Mouse (Mus musculus) T-helper 17 cell (primary cell): ENCODE data around the gene Pdcd6.

Source experiments
- in situ Hi-C, 2 experiments: fragments of 300-600 bp; cut with MboI, MseI; formaldehyde crosslinking; loops; 1 replicate in 1 of 2; 2 replicates in 1 of 2; pipeline ENCODE4 v1.15.1; 2025; ENCODE audit warnings: high pct_unique_total_duplicates in 2 of 2

Gene Pdcd6

GRCm38 (mm10) chr13:74317170-74317849 lies at the start of gene Pdcd6:
Pdcd6 (minus strand) TSS chr13:74317580.
- in situ Hi-C loops, result no loop called here

- in situ Hi-C loops, result loop anchor here in 1 of 2 experiments (5.0 to 10.0 kb wide), 2 partner anchors 93 to 171 kb away; no protein-coding TSS in a partner anchor
These were observed 46.5 kb upstream of the Pdcd6 start, which contains the start of gene Lrrc14b for GRCm38 (mm10) chr13:74363859-74364235. Lrrc14b (minus strand) TSS chr13:74364005.

- in situ Hi-C loops, result loop anchor here in 1 of 2 experiments (5.0 to 10.0 kb wide), 2 partner anchors 94 to 171 kb away; no protein-coding TSS in a partner anchor
These were observed 45.9 kb upstream of the Pdcd6 start for GRCm38 (mm10) chr13:74363176-74363858.

- in situ Hi-C loops, result loop anchor here in 1 of 2 experiments (5.0 to 10.0 kb wide), 2 partner anchors 95 to 173 kb away; no protein-coding TSS in a partner anchor
These were observed 44.8 kb upstream of the Pdcd6 start for GRCm38 (mm10) chr13:74362218-74362617.

GRCm38 (mm10) chr13:74356491-74356890 lies 39.1 kb upstream of the Pdcd6 start:
- in situ Hi-C loops, result no loop called here

GRCm38 (mm10) chr13:74350435-74350906 lies 33.1 kb upstream of the Pdcd6 start:
- in situ Hi-C loops, result no loop called here

- in situ Hi-C loops, result loop anchor here in 1 of 2 experiments (10.0 to 25.0 kb wide), 2 partner anchors 115 to 1763 kb away; no protein-coding TSS in a partner anchor
These were observed 32.4 kb upstream of the Pdcd6 start, which contains the start of the genes Sdha and Ccdc127 for GRCm38 (mm10) chr13:74349566-74350434. Sdha (minus strand) TSS chr13:74350280. Ccdc127 (plus strand) TSS chr13:74350309.

- in situ Hi-C loops, result loop anchor here in 1 of 2 experiments (5.0 to 25.0 kb wide), 3 partner anchors 124 to 1771 kb away; no protein-coding TSS in a partner anchor
These were observed 23.7 kb upstream of the Pdcd6 start for GRCm38 (mm10) chr13:74341036-74341435.

- in situ Hi-C loops, result loop anchor here in 1 of 2 experiments (25.0 kb wide), 1 partner anchor 1783 kb away; no protein-coding TSS in a partner anchor
These were observed 11.9 kb upstream of the Pdcd6 start for GRCm38 (mm10) chr13:74329321-74329720.

- in situ Hi-C loops, result no loop called here
These were observed 601 bp downstream of the Pdcd6 start for GRCm38 (mm10) chr13:74316789-74317169.

- in situ Hi-C loops, result no loop called here
These were observed 994 bp downstream of the Pdcd6 start for GRCm38 (mm10) chr13:74316386-74316785.

GRCm38 (mm10) chr13:74314616-74315015 lies 2.8 kb downstream of the Pdcd6 start:
- in situ Hi-C loops, result no loop called here

- in situ Hi-C loops, result no loop called here
These were observed 11.6 kb downstream of the Pdcd6 start for GRCm38 (mm10) chr13:74305780-74306179.

GRCm38 (mm10) chr13:74305380-74305779 lies 12.0 kb downstream of the Pdcd6 start:
- in situ Hi-C loops, result no loop called here

GRCm38 (mm10) chr13:74302050-74303037 lies 15.0 kb downstream of the Pdcd6 start:
- in situ Hi-C loops, result no loop called here

GRCm38 (mm10) chr13:74301607-74301984 lies 15.8 kb downstream of the Pdcd6 start:
- in situ Hi-C loops, result no loop called here

GRCm38 (mm10) chr13:74300925-74301606 lies 16.3 kb downstream of the Pdcd6 start:
- in situ Hi-C loops, result no loop called here

- in situ Hi-C loops, result loop anchor here (5.0 to 10.0 kb wide), 2 partner anchors 322 to 324 kb away; no protein-coding TSS in a partner anchor
These were observed 21.0 kb downstream of the Pdcd6 start for GRCm38 (mm10) chr13:74296376-74296775.

- in situ Hi-C loops, result loop anchor here in 1 of 2 experiments (5.0 to 10.0 kb wide), 2 partner anchors 100 to 317 kb away; no protein-coding TSS in a partner anchor
These were observed 25.2 kb downstream of the Pdcd6 start, which contains the start of gene Ahrr for GRCm38 (mm10) chr13:74292167-74292566. Ahrr (minus strand) TSS chr13:74292331.
